Mouse (Mus musculus): ENCODE data around the gene Ctnna3. TPM values are rescaled to one million over a fixed set of nuclear protein-coding genes. Genes with fewer than 3 reads are reported as not detected.
"Not testable (repeated sequence)": the region's sequence is repeated elsewhere in the genome, so short reads cannot be mapped to it uniquely, and the experiment has no call there.

The Ctnna3 gene
- total RNA-seq, 2 experiments from 2014 or later = 1.8 to 2.4 TPM

- no peak for DNase-seq (ENCODE audit: low spot score in 2 of 2)
These were observed 703.6 kb downstream of the Ctnna3 start for GRCm38 (mm10) chr10:64133461-64133860.

- no peak for DNase-seq (ENCODE audit: low spot score in 2 of 2)
These were observed 705.6 kb downstream of the Ctnna3 start for GRCm38 (mm10) chr10:64135481-64135880.

GRCm38 (mm10) chr10:64146511-64146910, 716.6 kb downstream of the Ctnna3 start:
- no peak for DNase-seq (ENCODE audit: low spot score in 2 of 2)

- DNase-seq (ENCODE audit: low spot score in 2 of 2) = peak; percentile 43 to 52
These were observed 751.8 kb downstream of the Ctnna3 start for GRCm38 (mm10) chr10:64181696-64182095.

- peak; percentile 4 to 8 for DNase-seq (ENCODE audit: low spot score in 2 of 2)
These were observed 752.8 kb downstream of the Ctnna3 start for GRCm38 (mm10) chr10:64182731-64183130.

GRCm38 (mm10) chr10:64188046-64188445, 758.1 kb downstream of the Ctnna3 start:
- DNase-seq (ENCODE audit: low spot score in 2 of 2) = no peak

- no peak for DNase-seq (ENCODE audit: low spot score in 2 of 2)
These were observed 767.7 kb downstream of the Ctnna3 start for GRCm38 (mm10) chr10:64197584-64197983.

GRCm38 (mm10) chr10:64215632-64216031, 785.7 kb downstream of the Ctnna3 start:
- peak; percentile 61 to 66 for DNase-seq (ENCODE audit: low spot score in 2 of 2)

- DNase-seq (ENCODE audit: low spot score in 2 of 2) = no peak
These were observed 793.1 kb downstream of the Ctnna3 start for GRCm38 (mm10) chr10:64223023-64223422.

GRCm38 (mm10) chr10:64224007-64224406, 794.1 kb downstream of the Ctnna3 start:
- no peak for DNase-seq (ENCODE audit: low spot score in 2 of 2)

GRCm38 (mm10) chr10:64224424-64224823, 794.5 kb downstream of the Ctnna3 start:
- no peak for DNase-seq (ENCODE audit: low spot score in 2 of 2)

- DNase-seq (ENCODE audit: low spot score in 2 of 2) = not testable (repeated sequence)
These were observed 795.9 kb downstream of the Ctnna3 start for GRCm38 (mm10) chr10:64225826-64226225.

- no peak for DNase-seq (ENCODE audit: low spot score in 2 of 2)
These were observed 813.5 kb downstream of the Ctnna3 start for GRCm38 (mm10) chr10:64243421-64243820.

GRCm38 (mm10) chr10:64268156-64268555, 838.3 kb downstream of the Ctnna3 start:
- peak in 1 of 2 experiments; percentile 19 for DNase-seq (ENCODE audit: low spot score in 2 of 2)

GRCm38 (mm10) chr10:64275143-64275542, 845.2 kb downstream of the Ctnna3 start:
- no peak for DNase-seq (ENCODE audit: low spot score in 2 of 2)

- no peak for DNase-seq (ENCODE audit: low spot score in 2 of 2)
These were observed 848.9 kb downstream of the Ctnna3 start for GRCm38 (mm10) chr10:64278836-64279235.

- DNase-seq (ENCODE audit: low spot score in 2 of 2) = no peak
These were observed 875.9 kb downstream of the Ctnna3 start for GRCm38 (mm10) chr10:64305802-64306201.

- peak; percentile 45 to 47 for DNase-seq (ENCODE audit: low spot score in 2 of 2)
These were observed 881.9 kb downstream of the Ctnna3 start for GRCm38 (mm10) chr10:64311622-64312292.

- DNase-seq (ENCODE audit: low spot score in 2 of 2) = peak; percentile 19 to 25
These were observed 890.4 kb downstream of the Ctnna3 start for GRCm38 (mm10) chr10:64320332-64320731.

GRCm38 (mm10) chr10:64342702-64343379, 912.9 kb downstream of the Ctnna3 start:
- DNase-seq (ENCODE audit: low spot score in 2 of 2) = peak; percentile 27 to 36

- DNase-seq (ENCODE audit: low spot score in 2 of 2) = no peak
These were observed 943.4 kb downstream of the Ctnna3 start for GRCm38 (mm10) chr10:64373288-64373687.

- no peak for DNase-seq (ENCODE audit: low spot score in 2 of 2)
These were observed 947.9 kb downstream of the Ctnna3 start for GRCm38 (mm10) chr10:64377751-64378150.

- DNase-seq (ENCODE audit: low spot score in 2 of 2) = no peak
These were observed 966.7 kb downstream of the Ctnna3 start for GRCm38 (mm10) chr10:64396579-64396978.

Measured in left cerebral cortex, adult 18-20 months (tissue).